Mouse (Mus musculus): ENCODE data around the gene Ctnnbip1. TPM values are rescaled to one million over a fixed set of nuclear protein-coding genes. Genes with fewer than 3 reads are reported as not detected.

The Ctnnbip1 gene
- total RNA-seq, 2 experiments from 2014 or later = 39.5 to 41.1 TPM

DNA sequence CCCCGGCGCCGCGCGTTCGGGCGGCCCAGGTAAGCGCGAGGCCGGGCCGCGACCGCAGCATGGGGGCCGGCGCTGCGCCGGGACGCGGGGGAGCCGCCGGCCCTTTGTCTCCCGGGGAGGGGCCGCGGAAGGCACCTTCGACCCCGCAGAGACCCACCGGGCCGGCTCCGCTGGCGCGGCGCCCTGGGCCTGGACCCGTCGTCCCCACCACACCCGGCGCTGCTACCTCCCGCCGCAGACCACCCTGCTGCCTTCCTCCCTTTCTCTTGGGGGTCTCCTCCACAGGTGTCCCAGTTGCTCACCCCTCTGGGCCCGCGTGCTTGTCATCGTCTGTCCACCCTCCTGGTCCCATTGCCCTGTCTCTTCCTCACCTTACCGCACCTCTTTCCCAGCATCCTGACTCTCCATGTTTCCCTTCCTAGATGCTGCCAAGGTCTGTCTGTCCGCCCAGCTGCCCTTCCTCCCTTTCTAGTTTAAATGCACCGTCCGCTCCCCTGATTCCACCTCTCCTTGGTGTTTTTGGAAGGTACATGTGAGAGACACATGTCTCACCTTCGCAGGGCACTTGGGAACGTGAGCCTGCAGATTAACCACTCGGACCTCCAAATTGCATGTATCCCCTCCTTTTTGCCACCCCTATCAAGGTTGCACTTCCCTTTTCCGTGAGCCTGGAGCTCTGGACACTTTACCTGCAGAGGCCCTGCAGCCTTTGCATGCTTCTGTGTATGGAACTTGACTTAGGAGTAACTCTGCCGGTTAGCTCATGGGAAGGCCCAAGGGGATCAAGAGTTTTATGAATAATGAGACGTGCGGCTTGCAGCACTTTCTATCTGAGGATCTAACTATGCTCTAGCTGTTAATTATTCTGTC is 550 bp downstream of the Ctnnbip1 start:
- DNase-seq (ENCODE audit: extremely low spot score in 1 of 2, low spot score in 1 of 2) = no peak

GRCm38 (mm10) chr4:149521258-149521657 is 3.2 kb downstream of the Ctnnbip1 start:
- no peak for DNase-seq (ENCODE audit: extremely low spot score in 1 of 2, low spot score in 1 of 2)

DNA sequence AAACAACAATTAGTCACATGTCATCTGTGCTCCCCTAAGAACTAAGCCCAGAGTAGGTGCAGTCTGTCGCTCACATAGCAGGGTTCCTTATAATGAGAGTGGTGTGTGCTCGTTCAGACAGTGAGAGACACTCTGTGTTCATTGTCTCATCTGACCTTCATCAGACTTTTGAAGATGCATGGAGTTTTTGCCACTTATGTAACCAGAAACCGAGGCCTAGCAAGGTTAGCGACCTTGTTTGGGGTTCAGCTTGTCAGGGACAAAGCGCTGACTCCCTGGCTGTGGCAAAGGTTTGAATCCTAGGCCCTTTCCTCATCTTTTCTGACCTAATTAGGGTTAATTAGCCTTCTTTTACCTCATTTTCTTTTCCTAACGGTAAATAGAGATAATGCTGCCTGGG is 5.9 kb downstream of the Ctnnbip1 start:
- DNase-seq (ENCODE audit: extremely low spot score in 1 of 2, low spot score in 1 of 2) = no peak

DNA sequence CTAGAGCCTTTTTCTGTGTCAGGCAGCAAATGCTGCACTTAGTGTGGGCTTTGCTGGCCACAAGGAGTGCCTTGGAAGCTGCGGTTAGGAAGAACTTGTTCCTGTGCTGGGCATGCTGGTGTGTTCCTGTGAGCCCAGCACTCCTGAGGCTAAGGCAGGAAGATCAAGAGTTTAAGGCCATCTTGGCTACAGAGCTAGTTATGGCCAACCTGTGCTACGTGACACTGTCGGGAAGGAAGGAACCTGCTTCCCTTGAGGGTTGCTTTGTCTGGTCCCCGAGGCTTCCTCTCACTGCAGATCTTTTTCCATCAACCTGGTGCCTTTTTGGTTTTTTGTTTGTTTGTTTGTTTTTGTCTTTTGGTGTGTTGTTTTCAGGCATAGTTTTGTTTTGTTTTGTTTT is 7.1 kb downstream of the Ctnnbip1 start:
- no peak for DNase-seq (ENCODE audit: extremely low spot score in 1 of 2, low spot score in 1 of 2)

GRCm38 (mm10) chr4:149525811-149526210 is 7.8 kb downstream of the Ctnnbip1 start:
- DNase-seq (ENCODE audit: extremely low spot score in 1 of 2, low spot score in 1 of 2) = no peak

GRCm38 (mm10) chr4:149526330-149526729 is 8.3 kb downstream of the Ctnnbip1 start:
- no peak for DNase-seq (ENCODE audit: extremely low spot score in 1 of 2, low spot score in 1 of 2)

GRCm38 (mm10) chr4:149527621-149528354 is 9.8 kb downstream of the Ctnnbip1 start:
- no peak for DNase-seq (ENCODE audit: extremely low spot score in 1 of 2, low spot score in 1 of 2)

DNA sequence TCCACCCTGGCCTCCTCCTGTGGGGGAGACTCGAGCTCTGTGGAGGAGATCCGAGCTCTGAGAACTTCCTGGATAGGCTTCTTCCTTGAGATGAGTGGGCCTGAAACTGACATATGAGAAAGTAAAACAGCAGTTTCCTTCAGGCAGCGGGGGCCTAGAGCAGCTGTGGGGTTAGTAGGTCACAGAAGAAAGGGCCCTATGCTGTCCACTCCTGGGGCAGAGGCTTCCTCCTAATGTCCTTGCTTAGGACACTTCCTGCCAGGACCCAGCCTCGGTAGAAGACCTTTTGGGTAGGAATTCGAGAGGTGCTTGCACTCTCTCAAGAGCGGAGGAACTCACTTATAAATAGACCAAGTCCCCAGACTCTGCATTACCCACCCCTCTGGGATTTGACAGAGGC is 11.7 kb downstream of the Ctnnbip1 start:
- DNase-seq (ENCODE audit: extremely low spot score in 1 of 2, low spot score in 1 of 2) = no peak

DNA sequence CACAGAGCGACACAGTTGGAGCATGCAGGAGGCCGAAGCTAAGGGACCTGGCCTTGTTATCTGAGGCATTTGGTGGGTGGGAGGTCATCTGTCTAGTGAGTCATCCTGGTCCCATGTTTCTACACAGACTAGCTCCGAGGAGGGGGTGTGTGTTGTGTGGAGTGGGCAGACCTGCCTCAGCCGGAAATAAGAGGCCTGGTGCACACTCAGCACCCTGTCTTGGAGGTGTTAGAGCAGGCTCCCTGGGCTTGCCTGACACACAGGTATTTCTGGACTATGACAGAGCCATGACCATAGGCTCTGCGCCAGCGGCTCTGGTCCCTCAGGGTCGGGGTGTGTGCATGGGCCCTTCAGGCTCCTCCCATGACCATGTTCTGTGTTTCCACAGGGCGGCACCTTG is 21.4 kb downstream of the Ctnnbip1 start:
- no peak for DNase-seq (ENCODE audit: extremely low spot score in 1 of 2, low spot score in 1 of 2)

- DNase-seq (ENCODE audit: extremely low spot score in 1 of 2, low spot score in 1 of 2) = no peak
Measured at GRCm38 (mm10) chr4:149541935-149542334, 23.9 kb downstream of the Ctnnbip1 start.

- DNase-seq (ENCODE audit: extremely low spot score in 1 of 2, low spot score in 1 of 2) = no peak
Measured at GRCm38 (mm10) chr4:149542431-149542830, 24.4 kb downstream of the Ctnnbip1 start.

- DNase-seq (ENCODE audit: extremely low spot score in 1 of 2, low spot score in 1 of 2) = peak; percentile 84 to 97
Measured at GRCm38 (mm10) chr4:149542927-149543553, 25.0 kb downstream of the Ctnnbip1 start.

DNA sequence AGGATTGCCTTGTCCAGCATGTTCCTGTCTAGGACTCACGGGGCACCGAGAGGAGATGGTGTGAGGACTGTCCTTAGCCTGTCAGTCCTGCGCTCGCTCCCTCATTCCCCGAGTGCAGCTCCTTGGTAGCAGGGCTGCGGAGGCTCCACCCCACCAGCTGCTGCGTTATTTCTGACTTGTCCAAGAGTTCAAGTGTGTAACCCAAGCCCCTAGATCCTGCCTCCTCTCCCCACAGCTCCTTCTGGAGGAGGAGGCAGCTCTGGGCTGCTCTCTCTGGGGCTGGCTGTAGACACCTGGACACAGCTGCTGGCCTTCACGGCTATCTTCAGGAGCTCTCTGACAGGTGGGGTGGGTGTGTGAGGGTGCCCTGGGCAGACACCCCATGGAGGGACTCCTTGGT is 26.9 kb downstream of the Ctnnbip1 start:
- DNase-seq (ENCODE audit: extremely low spot score in 1 of 2, low spot score in 1 of 2) = no peak

DNA sequence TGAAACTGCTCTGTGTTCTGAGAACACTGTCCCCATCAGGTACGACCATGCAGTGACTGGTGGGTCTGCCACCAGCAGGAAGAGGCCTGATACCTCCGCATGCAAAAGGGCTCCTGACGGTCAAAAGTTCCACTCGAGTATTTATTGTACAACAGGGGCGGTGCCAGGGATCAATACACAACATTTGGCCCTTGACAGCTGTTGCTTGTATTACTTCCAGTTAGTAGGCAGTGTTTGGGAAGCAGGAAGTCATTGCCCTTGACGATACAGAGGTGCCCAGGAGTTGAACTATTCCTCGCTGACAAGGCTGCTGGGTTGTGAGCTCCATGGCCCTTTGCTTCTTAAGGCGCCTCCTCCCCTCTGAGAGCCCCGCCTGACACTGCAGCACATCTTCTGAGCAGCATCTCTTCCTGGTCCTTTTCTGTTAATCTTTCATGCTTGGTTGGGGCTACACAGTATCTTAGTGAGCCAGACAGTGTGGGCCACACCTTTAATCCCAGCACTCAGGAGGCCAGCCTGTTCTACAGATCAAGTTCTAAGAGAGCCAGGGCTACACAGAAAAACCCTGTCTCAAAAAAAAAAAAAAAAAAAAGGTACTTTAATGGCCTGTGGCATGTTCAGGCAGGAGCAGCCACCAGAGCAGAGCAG is 28.9 kb downstream of the Ctnnbip1 start:
- DNase-seq (ENCODE audit: extremely low spot score in 1 of 2, low spot score in 1 of 2) = no peak

DNA sequence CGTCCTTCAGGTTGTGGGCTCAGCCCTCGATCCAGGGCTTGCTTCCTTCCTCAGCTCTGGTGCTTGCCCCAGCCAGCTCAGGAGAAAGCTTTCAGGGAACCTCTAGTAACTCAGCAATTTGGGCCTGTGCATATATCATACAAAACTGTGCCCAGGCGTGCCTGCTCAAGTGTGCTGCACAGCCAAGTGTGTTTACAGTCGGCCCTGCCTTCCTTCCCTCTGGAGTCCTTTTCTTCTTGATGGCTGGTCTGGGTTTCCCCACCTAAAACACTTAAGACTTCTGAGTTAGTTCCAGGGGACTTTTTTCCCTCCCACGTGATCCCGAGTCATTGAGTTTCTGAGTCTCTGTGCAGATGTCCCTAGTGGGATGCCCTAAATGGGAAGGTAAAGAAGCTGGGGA is 29.5 kb downstream of the Ctnnbip1 start:
- DNase-seq (ENCODE audit: extremely low spot score in 1 of 2, low spot score in 1 of 2) = no peak

GRCm38 (mm10) chr4:149549221-149549925 is 31.3 kb downstream of the Ctnnbip1 start:
- DNase-seq (ENCODE audit: extremely low spot score in 1 of 2, low spot score in 1 of 2) = peak; percentile 62 to 76

DNA sequence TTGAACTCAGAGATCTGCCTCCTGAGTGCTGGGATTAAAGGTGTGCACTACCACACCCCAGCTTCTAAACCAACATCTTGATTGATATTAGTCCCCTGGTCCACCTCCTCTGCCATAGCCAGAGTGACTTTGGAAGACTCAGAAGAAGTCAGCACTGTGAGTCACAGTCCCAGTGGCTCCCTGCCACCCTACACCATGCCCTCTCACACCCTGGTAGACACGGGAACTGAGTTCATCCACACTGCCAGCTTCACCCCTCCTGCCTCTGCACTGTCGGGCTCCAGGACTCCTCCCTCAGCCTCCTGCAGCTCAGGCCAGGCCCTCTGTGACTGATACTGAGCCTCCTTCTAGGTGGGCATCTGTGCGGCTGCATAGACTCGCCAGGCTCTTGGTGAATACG is 32.8 kb downstream of the Ctnnbip1 start:
- DNase-seq (ENCODE audit: extremely low spot score in 1 of 2, low spot score in 1 of 2) = no peak

GRCm38 (mm10) chr4:149551696-149552095 is 33.7 kb downstream of the Ctnnbip1 start:
- no peak for DNase-seq (ENCODE audit: extremely low spot score in 1 of 2, low spot score in 1 of 2)

DNA sequence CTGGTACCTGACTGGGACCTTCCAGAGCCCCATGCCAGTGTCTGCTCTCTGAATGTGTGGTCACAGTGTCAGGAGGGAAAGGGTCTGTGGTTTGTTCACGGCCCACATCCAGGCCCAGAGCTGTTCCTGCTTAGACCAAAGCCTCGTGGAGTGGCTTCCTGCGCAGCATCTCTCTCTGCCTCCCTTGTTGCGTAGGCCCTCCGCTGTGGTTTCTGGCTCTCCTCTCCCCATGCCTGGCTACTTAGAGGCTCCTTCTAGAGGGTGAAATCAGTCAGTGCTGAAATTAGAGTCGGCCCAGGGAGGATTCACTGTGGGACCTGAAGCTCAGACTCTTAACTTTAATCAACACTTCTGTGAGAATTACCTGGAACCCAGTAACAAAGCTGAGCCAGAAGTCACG is 35.8 kb downstream of the Ctnnbip1 start:
- DNase-seq (ENCODE audit: extremely low spot score in 1 of 2, low spot score in 1 of 2) = no peak

- DNase-seq (ENCODE audit: extremely low spot score in 1 of 2, low spot score in 1 of 2) = no peak
Measured at GRCm38 (mm10) chr4:149556111-149556510, 38.1 kb downstream of the Ctnnbip1 start.
